Mouse (Mus musculus): ENCODE measurements around the gene 1500011B03Rik. TPM values are rescaled to one million over a fixed set of nuclear protein-coding genes. Genes with fewer than 3 reads are reported as not detected.

Gene 1500011B03Rik
- polyA plus RNA-seq, 1 experiment, result 54.9 TPM

DNA sequence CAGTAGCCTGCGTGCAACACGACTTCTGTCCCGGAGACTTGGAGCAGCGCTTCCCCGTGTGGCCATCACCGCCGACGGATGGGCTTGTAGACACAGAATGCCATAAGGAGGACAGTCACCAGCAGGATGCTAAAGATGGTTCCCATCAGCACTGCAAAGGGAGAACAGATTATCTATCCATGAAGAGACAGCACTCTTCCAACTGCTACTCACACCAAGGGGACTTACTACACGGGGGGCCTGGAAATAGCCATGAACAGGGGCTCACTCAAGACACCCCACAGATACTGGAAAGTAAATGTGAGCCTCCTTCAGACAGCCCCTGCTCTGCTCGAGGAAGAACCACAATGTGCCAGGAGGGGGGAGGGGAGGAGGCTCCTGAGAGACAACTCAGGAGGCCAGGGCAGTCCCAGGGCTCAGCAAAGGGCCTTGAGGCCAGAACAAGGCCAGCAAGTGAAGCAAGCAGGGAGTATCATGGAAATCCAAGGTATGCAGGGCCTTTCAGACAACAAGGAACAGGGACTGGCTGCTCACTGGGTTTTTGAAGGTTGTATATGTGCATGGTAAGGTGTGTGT lies 14.0 kb downstream of the 1500011B03Rik start:
- DNase-seq (ENCODE audit: low spot score), result no peak

DNA sequence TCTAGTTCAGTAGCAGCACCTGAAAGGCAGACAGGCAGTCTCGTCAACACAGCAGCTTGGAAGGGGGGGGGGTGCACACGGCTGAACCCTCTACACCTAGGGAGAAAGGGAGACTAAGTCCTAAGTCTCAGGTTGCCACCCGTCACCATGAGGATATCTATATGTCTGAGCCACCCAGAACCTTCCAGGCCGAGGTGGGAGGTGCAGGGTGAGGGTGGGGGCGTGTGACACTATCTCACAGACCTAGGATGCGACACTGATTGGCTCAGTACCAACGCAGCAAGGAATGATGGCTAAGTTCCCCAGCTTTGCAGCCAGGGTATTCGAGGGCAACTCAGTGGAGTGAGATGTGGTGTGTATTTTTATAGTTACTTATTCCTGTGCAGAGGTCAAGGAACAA lies 14.9 kb downstream of the 1500011B03Rik start:
- DNase-seq (ENCODE audit: low spot score), result no peak

- DNase-seq (ENCODE audit: low spot score), result no peak
Measured at GRCm38 (mm10) chr5:114807893-114808292, 15.4 kb downstream of the 1500011B03Rik start.

DNA sequence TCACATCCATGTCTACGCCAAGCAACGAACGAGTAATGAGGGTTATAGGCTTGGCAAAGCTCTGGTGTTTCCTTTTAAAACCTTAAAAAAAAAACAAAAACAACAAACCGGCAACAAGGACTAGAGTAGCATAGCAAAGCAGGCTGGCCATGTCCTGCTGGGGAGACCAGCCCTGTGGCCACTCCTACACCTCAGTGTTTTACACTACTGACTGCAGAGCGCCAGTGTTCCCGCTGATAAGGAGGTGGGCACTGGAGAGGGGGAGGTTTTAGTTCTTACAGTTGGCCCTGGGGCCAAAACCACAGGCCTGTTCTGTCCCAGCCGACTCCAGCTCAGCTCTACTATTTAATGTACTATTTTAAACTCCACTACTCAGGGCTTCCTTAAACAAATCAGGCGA lies 15.8 kb downstream of the 1500011B03Rik start:
- no peak for DNase-seq (ENCODE audit: low spot score)

DNA sequence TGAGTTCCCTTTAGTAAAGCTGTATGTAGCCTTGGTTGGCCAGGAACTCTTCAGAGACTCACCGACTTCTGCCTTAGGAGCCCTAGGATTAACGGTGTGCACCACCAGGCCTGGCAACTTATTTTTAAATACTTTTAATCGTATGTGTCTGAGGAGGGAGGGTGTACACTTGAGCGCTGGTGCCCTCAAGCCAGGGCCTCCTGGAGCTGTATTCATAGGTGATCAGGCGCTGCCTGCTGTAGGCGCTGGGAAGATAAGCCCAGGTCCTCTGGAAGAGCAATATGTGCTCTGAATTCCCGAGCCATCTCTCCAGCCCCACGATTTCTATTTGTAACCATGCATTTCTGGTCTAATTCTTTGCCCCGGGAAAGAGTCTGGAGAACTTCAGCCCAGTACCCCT lies 16.2 kb downstream of the 1500011B03Rik start:
- DNase-seq (ENCODE audit: low spot score), result no peak

DNA sequence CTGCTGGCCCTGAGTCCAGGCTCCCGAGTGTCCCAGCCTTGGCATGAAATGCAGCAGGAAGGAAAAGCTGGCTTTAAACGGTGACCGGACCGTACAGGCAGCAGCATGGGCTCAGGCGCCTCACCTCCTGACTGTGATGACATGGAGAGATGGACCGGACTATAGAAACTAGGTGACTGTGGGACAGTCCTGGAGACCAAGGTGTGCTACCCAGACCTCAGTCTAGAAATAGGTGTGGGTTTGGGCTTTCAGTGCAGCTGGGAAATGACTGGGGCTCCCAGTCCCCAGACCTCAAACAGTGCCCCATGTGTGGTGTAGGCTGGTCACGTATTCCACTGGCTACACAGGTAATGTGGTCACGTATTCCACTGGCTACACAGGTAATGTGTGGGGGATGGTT lies 16.6 kb downstream of the 1500011B03Rik start:
- DNase-seq (ENCODE audit: low spot score), result no peak

- DNase-seq (ENCODE audit: low spot score), result no peak
Measured at GRCm38 (mm10) chr5:114805436-114806350, 17.6 kb downstream of the 1500011B03Rik start.

- no peak for DNase-seq (ENCODE audit: low spot score)
Measured at GRCm38 (mm10) chr5:114804958-114805357, 18.3 kb downstream of the 1500011B03Rik start.

DNA sequence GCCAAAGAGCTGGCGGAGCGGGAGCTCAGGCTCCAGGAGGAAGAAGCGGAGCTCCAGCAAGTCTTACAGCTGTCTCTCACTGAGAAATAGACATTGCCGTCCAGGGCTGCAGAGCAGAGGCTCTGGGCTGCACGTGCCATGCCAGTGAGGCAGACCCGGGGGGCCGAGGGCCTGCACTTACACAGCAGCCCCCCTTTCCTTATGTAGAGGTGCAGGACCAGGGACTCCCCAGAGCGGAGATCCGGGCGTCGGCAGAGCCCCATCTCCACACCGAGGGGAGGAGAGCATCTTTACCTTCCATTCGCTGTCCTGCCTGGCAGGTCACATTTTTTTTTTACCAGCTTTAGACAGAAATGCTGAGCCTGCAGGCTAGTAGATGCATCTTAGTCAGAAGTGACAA lies 18.9 kb downstream of the 1500011B03Rik start:
- no peak for DNase-seq (ENCODE audit: low spot score)

- DNase-seq (ENCODE audit: low spot score), result no peak
Measured at GRCm38 (mm10) chr5:114803231-114803630, 20.0 kb downstream of the 1500011B03Rik start.

DNA sequence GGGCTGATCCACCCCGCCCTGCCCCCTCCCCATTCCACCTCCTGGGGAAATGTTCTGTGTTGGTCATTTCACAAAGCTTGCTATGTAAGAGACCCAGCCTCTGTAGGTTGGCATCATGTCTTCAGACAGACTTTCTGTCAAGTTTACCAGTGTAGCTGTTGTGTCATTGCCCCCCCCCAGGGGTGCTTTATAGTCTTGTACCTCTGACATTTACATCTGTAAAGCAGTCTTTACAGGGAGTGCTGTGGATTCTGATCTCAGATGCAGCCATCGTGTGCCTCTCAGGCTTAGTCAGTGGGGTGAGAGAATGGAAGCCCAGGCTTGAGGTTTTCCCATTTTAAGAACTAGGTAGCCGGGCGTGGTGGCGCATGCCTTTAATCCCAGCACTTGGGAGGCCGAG lies 21.4 kb downstream of the 1500011B03Rik start:
- DNase-seq (ENCODE audit: low spot score), result no peak

DNA sequence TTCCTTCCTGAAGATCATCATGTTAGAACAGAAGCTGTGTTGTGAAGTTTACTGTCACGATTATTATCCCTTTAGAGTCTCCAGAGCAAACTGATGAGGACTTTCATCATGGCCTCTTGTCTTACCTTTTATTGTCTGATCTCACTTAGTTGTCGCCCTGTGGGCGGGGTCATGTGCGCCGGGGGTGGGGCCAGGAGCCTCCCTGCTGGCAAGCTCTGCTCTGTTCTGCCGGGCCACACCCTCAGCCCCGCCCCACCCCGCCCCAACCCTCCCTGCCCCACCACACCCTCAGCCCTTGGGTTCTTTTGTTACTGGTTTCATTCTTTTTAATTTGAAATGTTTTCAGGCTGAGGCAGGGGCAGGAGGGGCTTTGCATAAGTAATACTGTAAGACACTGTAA lies 22.2 kb downstream of the 1500011B03Rik start:
- no peak for DNase-seq (ENCODE audit: low spot score)

GRCm38 (mm10) chr5:114799848-114800247 lies 23.4 kb downstream of the 1500011B03Rik start:
- DNase-seq (ENCODE audit: low spot score), result no peak

GRCm38 (mm10) chr5:114797253-114797652 lies 26.0 kb downstream of the 1500011B03Rik start:
- DNase-seq (ENCODE audit: low spot score), result no peak

DNA sequence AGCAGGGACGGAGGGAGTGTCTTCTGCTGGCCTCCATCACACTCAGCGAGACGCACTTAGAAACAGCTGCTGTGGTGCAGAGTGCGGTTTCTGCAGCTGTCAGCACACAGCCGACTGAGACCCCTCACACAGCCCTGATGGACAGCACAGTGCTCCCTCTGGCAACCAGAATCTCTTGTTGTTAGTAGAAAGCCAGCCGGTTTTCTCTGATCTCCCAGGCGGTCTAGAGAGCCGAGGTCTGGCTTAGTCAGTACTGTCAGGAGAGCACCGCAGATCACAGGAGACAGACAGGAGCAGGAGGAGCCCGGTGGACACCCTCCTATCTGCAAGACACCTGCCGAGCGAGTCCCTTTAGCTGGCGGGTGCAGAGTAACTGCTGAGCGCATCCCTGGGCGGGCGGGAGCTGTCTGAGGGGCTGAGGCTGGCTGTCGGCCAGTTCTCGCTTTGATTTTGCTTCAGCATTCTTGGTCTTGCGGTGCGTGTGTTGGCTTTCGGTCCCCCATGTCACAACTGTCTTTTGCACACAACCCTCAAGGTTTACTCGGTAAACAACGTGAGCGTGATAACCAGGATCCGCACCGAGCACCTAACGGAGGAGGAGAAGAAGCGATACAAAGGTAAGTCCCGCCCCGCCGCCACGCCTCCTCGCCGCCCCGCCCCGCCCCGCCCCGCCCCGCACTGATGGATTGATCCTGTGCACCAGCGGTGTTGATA lies 26.8 kb downstream of the 1500011B03Rik start:
- DNase-seq (ENCODE audit: low spot score), result no peak

DNA sequence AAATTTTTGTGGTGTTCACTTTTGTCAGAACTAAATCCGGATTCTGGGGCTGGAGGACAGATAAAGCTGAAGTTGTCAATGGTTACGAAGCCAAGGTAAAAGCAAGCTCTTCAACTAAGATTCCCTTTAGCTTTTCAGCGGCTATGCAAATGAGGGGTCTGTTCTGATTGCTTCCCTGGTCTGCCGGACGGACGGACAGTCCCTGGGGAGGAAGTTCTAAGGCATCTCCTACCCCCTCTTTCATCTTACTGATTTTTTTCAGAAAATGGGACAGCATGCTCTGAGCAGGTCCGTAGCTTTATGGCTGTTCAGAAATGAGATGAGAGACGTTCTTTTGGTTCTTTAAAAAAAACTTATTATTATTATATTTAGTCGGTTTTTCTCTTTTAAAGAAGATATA lies 27.6 kb downstream of the 1500011B03Rik start:
- DNase-seq (ENCODE audit: low spot score), result no peak

DNA sequence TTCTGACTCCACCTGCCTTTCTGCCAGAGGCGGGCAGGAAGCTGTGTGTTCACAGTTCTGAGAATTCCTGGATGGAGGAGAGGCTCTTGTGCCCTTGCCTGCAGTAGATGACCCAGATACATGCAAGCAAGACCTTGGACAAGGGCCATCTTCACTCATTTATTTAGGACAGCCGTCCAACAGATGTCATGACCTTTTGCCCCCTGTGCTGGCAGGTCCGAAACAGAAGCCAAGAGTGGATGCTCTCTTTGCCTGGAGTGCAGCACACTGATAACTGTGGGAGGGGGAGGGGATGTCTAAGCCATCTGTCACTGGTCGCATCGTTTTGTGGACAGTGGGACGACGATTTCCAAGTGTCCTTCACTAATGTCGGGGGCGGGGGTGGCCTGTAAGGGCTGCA lies 28.0 kb downstream of the 1500011B03Rik start:
- DNase-seq (ENCODE audit: low spot score), result no peak

GRCm38 (mm10) chr5:114794609-114795008 lies 28.7 kb downstream of the 1500011B03Rik start:
- no peak for DNase-seq (ENCODE audit: low spot score)

DNA sequence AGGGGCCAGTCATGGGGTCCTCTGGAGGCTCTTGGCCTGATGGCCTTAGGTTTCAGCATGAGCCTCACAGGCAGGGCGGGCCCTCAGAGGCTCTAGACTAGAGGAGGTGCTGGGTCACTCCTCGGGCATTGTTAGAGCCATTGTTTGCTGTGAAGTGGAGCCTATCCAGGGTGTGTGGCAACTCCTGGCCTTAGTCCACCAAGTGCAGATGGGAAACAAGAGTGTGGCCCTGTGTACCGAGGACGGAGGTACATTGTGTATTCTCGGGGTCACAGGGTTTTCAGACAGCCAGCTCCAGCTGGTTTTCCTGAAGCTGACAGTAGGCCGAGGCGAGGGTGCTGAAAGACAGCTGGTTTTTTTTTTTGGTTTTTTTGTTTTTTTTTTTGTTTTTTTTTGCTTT lies 30.0 kb downstream of the 1500011B03Rik start:
- no peak for DNase-seq (ENCODE audit: low spot score)

DNA sequence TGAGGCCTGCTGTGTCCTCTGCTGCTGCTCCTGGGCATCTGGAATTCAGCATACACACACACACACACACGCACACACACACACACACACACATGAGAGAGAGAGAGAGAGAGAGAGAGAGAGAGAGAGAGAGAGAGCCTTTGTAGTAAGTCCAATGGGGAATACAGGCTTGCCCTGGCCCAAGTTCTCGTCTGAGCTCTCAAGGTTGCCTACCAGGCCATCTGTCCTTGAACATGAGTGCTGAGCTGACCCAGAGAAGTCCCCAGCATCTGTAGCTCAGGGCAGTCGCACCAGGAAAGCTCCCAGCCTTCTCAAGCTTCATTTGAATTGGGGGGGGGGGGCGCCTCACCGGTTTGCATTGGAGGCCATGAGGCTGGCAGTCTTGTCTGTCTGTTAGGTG lies 38.1 kb downstream of the 1500011B03Rik start:
- no peak for DNase-seq (ENCODE audit: low spot score)

DNA sequence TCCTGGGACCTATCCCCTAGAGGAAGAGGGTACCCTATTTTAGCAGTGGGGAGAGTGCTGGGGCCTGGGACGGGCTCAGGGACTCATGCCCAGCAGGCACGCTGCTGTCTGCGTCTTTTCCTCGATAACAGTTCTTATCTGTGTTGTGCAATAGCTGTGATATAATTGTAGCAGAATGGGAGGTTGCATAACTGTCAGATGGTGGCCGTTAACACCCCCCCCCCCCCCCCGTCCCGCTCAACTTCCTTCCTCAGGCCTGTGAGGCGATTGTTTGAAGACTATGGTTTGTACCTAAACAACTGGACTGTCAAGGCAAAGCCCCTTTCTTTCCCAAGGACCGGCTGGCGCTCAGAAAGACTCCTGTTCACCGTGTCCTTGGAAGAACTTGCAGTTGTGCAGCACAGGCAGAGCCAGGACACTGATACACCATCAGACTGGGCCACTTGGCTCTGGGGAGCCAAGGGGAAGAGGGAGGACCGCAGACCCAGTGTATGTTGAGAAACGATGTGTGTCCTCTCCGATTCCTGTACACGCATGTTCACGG lies 38.6 kb downstream of the 1500011B03Rik start:
- DNase-seq (ENCODE audit: low spot score), result no peak

GRCm38 (mm10) chr5:114783405-114784163 lies 39.7 kb downstream of the 1500011B03Rik start:
- no peak for DNase-seq (ENCODE audit: low spot score)

Data from urinary bladder, adult 2 months (tissue).